Mouse (Mus musculus) CD4-positive, CD25-positive, alpha-beta regulatory T cell, adult 4 months (primary cell): ENCODE measurements around the gene Oas2. TPM values are rescaled to one million over a fixed set of nuclear protein-coding genes. Genes with fewer than 3 reads are reported as not detected.

Experiments used
- ATAC-seq: one replicate; pipeline ENCODE4 v1.8.0; 2017
- polyA plus RNA-seq, 2 experiments: library from polyadenylated mRNA; unstranded; fragments of 100-300 nt; shearing (Covaris generic); gene quantifications; one replicate each; pipeline ENCODE4 v1.2.1; 2017

The Oas2 gene
- polyA plus RNA-seq, 2 experiments from 2014 or later, result 1.6 to 3.6 TPM

- no peak for ATAC-seq
Measured at GRCm38 (mm10) chr5:120729319-120729718, 20.3 kb downstream of the Oas2 start.

GRCm38 (mm10) chr5:120725811-120726455 is 23.7 kb downstream of the Oas2 start:
- no peak for ATAC-seq

DNA sequence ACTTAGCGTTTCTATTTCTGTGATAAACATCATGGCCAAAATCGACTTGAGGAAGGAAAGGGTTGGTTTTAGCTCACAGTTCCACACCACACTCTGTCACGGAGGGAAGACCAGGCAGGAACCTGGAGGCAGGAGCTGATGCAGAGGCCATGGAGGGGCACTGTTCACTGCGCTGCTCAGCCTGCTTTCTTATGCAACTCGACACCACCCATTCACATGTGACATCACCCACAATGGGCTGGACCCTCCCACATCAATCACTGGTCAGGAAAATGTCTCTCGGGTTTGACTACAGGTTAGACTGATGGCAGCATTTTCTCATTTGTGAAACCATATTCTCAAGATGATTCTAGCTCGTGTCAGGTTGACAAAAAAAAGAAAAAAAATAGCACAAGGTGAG is 28.6 kb downstream of the Oas2 start:
- no peak for ATAC-seq

- ATAC-seq, result no peak
Measured at GRCm38 (mm10) chr5:120718600-120719378, 30.9 kb downstream of the Oas2 start.

GRCm38 (mm10) chr5:120717136-120717535 is 32.5 kb downstream of the Oas2 start:
- no peak for ATAC-seq

DNA sequence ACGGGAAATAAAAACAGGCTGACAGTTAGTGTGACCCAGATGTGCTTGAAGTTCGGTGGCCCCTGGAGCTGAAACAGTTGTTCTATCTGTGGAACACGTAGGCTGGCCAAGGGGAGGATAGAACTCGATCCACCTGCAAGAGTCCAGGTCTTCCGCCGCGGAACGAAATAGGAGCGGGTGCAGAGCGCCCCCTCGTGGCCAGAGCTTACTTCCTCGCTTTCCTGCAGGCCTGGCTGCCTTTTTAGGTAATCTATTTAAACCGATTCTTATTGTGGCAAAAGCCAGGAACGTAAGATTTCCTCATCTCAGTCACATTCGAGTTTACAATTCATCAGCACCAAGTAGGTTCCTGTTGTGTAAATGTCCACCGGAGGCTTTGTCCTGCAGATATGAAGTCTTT is 35.3 kb downstream of the Oas2 start:
- ATAC-seq, result peak; percentile 56

DNA sequence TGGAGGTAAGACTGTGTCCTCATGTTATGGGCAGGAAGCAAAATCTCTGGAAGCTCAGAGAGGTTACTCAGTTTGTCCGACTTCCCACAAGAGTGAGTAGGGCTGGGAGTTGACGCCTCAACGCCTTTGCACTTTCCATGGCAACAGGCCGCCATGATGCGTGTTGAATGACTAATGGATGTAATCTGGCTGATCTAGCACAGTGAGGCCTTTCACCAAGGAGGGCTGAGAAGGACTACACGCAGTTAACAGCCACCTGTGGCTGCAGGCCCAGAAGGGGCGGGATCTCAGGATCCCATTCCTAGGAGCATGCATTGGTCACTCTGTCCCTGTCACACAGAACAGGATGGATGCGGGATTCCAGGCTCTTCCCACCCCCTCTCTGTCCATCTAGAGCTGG is 36.9 kb downstream of the Oas2 start:
- ATAC-seq, result no peak

- no peak for ATAC-seq
Measured at GRCm38 (mm10) chr5:120711827-120712226, 37.8 kb downstream of the Oas2 start, which contains the start of gene Dtx1. TSS of gene Dtx1 (minus strand) at chr5:120711927.

DNA sequence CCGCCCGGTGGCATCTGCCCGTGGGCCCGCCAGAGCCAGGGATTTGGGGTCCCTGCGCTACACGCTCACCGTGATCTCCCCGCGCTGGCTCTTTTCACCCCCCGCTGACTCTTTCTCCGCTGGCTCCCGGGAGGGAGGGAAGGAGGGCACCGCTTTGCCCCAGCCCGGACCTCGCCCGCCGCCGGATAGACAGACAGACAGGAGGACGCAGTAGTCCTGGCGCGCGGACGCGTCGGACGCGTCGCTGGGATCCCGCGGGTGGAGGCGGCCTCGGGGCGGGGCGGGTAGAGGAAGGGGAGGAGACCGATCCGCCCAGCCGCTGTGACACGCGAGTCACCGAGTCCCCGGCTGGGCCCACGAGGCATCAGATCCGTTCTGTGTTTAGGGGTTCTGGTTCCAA is 38.2 kb downstream of the Oas2 start:
- ATAC-seq, result peak; percentile 87

- no peak for ATAC-seq
Measured at GRCm38 (mm10) chr5:120710826-120711248, 38.8 kb downstream of the Oas2 start.

GRCm38 (mm10) chr5:120710161-120710825 is 39.4 kb downstream of the Oas2 start:
- ATAC-seq, result no peak

- no peak for ATAC-seq
Measured at GRCm38 (mm10) chr5:120706976-120707375, 42.7 kb downstream of the Oas2 start.

DNA sequence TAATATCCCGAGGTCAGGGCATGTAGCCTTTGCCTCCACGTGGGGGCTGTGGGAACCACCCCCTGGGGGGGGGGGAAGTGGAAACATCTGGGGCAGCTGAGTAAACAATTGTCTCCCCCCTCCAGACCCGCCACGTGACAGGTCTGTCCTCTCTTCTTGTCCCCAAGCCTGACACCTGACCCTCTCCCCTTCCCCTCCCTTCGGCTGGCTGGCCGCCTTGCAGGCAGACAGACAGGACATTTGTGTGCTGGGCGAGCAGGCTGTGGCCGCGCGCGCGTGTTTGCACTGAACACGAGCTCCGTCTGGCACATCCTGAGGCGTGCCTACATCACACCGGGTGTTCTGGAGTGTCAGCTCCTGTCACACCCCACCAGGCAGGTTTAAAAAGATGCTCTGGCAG is 43.1 kb downstream of the Oas2 start:
- no peak for ATAC-seq

DNA sequence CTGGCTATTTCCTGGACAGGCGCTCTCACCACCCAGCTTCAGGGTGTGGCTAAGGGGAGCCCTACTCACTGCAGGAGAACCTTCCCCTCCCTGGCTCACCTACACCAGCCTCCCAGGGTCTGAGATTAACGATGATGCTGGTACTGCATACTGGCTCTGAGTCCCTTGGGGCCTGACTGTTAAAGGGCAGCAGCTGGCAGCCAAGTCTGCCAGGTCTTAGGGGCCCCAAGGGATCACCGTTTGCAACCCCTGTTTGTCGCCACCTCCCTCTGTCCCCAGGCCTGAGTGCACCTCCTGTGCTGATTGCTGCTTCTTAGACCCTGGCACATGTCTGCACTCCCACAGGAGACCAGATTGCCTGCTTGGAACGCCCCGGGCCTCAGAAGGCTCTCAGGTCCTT is 45.2 kb downstream of the Oas2 start:
- ATAC-seq, result no peak

- no peak for ATAC-seq
Measured at GRCm38 (mm10) chr5:120703660-120704059, 46.0 kb downstream of the Oas2 start.

GRCm38 (mm10) chr5:120702969-120703368 is 46.7 kb downstream of the Oas2 start:
- ATAC-seq, result no peak

DNA sequence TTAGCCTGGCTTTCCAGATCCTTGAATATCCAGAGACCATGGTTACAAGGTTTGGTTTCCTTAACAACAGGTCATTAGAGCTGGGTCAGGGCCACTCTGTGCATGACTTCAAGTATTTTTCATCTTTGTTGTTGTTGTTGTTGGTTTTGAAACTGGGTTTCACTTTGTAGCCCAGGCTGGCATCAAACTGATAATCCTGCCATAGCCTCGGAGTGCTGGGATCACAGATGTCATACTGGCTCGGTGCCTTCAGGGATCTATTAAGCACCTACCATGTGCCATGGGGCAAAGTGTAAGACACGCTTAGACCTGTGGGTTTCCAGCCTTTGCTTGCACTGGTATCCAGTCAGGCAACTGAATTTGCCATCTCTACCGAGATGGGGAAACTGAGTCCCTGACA is 47.2 kb downstream of the Oas2 start:
- no peak for ATAC-seq

- no peak for ATAC-seq
Measured at GRCm38 (mm10) chr5:120700996-120701790, 48.5 kb downstream of the Oas2 start.

GRCm38 (mm10) chr5:120698801-120699391 is 50.8 kb downstream of the Oas2 start:
- no peak for ATAC-seq

DNA sequence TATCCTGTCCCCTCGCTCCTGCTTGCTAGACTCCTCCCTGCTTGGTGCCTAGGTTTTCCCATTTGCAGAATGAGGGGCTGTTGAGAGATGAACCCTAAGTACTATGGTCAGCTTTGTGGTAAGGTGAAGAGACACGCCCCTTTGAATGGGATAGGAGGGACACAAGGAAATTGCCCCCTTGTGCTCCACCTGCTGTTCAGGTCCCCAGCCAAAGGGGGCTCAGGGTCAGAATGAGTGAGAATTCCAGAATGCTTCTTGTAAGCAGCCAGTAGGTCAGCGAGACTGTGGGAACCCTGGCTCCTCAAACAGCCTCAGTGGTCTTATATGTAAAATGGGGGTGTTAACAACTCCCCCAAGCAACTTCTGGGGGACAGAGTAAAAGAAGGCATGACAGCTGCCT is 51.5 kb downstream of the Oas2 start:
- ATAC-seq, result no peak

GRCm38 (mm10) chr5:120696865-120697264 is 52.8 kb downstream of the Oas2 start:
- ATAC-seq, result peak; percentile 88

DNA sequence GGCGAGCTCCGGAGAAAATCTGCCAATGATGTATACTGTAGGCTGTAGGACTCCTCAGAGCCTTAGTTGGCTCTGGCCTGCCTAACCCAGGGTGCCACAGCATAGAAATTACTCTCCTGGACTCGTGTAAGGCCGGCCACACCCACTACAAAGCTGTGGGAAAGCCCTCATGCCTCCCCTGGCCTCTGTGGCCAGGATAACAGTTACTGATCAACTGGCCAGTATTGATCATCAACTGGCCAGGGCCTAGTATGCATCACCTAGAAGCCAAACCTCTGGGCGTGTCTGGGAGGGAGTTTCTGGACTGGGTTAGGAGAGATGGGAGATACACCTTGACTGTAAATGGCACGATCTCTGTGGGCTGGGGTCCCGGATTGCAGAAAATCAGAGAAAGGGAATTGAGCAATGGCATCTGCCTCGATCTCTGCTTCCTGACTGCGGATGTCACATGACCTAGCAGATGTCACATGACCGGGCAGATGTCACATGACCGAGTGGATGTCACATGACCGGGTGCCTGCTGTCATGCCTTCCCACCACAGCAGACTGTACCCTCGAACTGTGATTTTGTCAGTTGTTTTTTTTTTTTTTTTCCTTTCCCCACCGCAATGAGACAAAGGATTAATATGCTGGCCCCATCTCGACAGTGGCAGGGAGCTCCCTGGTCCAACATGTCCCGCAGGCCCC is 53.5 kb downstream of the Oas2 start:
- peak; percentile 20 for ATAC-seq
